Mouse (Mus musculus) gastrocnemius, adult 8-10 months (tissue): Measurements from ENCODE around the gene Lrfn2. TPM values are rescaled to one million over a fixed set of nuclear protein-coding genes. Genes with fewer than 3 reads are reported as not detected.

Experiments
- DNase-seq, 2 experiments: peaks; one replicate each; pipeline ENCODE4 v3.0.0; 2022; ENCODE audit warnings: low spot score in 2 of 2
- total RNA-seq, 4 experiments: library from RNA; stranded (reverse); gene quantifications; 2 replicates each; pipeline ENCODE4 v1.2.4; 2022

The Lrfn2 gene
- total RNA-seq, 4 experiments from 2014 or later = 0.09 to 0.19 (median 0.15) TPM; not detected in 1

DNA sequence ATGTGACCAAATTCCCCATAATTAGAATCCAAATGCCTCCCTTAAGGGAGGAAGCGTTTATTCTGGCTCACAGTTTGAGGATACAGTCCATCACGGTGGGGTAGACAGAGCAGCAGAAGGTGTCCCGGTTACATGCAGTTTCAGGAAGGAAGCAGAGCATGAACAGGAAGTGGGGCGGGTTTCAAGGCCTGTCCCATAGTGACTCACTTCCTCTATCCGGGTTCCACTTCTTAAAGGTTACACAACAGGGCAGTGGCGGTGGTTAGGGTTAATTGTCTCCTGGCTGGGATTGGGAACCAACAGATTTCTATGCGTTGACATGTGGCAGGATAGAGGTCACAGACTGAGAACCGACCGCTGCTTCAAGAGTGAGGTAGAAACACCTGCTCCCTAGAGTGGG is 31.6 kb downstream of the Lrfn2 start:
- DNase-seq = no peak

DNA sequence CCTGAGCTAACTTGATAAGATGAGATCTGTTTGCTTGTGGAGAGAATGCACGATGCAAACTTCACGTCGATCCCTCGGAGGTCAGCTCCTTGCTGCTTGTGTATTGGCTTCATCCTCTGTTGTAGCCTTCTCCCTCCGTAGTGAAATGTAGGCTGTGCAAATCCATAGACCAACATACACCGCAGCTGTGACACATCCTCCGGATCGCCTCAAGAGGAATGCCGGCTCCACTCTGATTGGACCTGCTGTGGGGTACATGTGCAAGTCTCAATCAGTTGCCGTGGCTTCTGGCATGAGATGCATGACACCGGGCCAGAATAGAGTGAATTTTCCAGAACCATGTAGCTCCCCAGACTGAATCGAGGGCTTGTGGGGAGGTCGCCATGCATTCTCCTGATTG is 36.1 kb downstream of the Lrfn2 start:
- no peak for DNase-seq

DNA sequence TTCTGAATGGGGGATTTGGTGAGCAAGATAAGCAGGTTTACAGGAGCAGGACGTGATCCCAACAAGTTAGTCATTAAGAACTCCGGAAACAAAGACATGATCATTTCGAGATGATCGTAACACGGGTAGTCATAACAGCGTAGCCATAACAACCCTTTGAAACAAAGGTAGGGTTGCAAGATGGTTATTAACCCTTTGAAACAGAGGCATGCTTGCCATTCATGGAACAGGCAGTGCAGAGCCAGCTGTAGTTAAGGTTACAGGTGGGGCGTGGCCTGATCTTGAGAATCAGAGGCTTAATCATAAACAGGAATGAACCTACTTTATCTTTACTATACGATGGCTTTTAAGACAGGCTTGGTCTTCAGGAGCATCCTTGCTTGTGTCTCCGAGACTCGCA is 39.1 kb downstream of the Lrfn2 start:
- DNase-seq = no peak

DNA sequence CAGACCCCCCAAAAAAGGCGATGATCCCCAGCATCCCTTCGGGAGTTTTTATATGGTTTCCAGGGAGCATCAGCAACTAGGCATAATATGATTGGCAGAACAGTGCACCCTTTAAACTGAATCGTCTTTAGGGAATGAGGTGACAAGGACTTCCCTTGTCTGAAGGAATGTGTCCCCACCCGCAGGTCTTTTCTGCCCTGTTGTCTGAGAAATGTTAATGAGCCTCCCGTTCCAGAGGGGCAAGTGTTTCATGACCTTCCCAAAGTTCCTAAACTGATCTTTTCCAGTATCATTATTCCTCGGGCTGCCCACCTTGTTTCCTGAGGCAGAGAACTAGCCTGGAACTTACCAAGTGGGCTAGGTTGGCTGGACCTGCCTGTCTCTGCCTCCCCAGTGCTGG is 40.7 kb downstream of the Lrfn2 start:
- DNase-seq = no peak

DNA sequence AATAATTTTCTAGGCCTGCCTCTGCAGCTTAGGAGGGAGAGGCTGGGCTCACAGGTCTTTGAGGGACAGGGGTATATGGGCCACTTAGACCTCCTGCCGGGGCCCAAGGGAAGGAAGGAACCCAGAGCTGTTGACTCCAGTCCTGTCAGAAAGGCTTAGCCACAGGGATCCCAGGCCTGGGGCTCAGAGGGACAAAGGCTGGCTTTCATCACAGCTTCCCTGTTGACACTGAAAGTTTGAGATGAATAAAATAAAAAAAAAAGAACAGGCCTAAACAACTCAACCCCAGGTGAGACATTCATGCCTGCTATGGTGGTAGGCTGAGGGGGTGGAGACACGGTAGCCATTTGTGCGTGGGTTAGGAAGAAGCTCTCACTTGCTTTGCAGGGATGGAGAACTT is 41.2 kb downstream of the Lrfn2 start:
- DNase-seq = no peak

DNA sequence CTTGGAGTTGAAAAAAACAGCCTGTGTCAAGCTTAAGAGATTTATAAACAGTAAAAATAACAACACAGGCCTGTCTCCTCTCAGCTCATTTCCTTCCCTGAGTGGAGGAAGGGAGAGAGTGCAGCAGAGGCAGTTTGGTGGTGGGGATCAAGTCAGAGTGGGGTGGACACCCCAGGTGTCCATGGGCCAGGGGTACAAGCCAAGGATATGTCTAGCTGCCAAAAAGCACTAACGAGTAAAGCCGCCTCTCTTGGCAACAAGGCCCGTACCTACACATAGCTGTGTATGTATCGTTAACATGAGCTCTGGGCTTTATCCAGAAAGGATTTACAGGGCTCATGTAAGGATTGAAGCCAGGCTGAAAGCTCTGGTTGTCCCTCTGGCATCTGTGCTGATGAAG is 42.9 kb downstream of the Lrfn2 start:
- DNase-seq = no peak

DNA sequence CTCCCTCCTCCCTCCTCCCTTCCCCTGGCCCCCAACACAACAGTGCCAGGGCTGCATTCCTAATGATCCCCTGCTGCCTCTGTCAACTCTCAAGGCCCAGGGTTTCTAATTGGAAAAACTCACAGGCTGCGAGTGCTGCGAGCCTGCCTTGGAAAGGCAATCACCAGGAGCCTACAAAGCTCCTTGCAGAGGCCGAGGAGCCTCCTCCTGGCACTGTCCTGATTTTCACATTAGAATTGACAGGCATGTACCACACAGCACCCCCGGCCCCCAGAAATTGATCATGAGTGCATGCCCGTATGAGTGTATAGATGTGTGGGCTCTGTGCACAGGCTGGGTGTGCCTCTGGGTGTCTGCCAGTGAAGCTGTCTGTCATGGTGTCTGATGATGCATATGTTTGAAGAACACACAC is 44.4 kb downstream of the Lrfn2 start:
- no peak for DNase-seq

DNA sequence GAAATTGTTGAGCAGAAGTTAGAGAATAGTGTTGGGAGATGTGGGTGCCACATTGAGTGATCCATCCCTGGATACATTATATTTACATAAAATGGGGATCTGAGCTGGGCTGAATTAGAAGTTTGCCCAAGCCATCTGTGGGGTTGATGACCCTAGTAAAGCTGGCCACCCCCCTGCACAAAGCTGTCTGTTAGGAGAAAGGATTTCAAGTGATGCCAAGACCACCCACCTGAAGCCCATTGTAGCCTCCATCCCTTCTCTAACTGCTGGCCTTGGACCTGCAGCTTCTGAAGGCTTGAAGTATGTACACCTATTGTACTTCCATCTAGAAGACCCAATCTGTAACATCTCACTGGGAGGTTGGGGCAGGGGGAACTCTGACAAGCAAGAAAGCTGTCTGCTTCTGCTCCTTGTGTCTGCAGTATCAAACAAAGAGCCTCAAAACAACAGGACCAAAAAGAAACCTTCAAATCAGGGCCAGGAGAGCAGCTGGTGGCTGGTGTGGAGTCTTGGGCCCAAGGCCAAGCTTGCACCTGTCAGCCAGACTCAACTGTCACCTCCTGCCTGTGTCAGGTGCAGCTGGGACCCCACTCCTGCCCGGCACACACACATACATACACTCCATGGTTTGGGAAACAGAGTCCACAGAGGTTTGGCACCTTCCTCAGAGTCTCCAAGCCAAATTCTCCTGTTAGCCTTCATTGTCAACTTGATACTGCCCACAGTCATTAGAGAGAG is 63.2 kb downstream of the Lrfn2 start:
- DNase-seq = no peak

DNA sequence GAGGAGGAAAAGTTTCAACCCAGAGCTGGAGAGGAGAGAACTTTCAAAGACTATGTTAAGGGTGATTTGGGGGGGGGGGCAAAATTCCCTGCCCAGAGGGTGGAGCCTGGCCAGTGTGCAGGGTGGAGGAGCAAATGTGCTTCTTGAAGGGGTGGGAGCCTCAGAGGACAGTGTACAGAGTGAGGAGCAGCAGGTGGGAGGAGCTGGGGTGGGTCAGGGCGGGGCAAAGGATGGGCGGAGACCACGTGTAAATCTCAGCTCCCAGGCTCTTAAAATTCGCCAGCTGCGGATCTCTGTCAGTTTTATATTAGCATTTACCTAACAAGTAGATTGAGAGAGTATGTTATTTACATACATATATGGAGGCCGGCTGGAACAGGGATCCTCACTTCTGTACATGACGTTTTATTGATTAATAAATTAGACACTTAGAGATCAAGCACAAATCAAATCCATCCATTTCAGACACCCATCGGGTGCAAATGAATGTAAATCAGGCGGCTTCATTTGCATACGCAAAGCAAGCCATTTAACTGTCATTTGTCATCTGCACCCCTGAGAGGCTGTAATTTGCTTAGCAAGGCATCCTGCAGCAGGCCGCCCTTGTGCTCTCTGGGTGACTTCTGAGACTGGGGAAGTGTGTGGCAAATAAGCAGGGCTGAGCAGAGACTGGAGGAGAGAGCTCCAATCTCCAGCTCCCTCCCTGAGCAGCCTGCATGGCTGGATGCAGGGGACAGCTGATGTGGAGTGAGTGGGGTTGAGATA is 67.5 kb downstream of the Lrfn2 start:
- no peak for DNase-seq

DNA sequence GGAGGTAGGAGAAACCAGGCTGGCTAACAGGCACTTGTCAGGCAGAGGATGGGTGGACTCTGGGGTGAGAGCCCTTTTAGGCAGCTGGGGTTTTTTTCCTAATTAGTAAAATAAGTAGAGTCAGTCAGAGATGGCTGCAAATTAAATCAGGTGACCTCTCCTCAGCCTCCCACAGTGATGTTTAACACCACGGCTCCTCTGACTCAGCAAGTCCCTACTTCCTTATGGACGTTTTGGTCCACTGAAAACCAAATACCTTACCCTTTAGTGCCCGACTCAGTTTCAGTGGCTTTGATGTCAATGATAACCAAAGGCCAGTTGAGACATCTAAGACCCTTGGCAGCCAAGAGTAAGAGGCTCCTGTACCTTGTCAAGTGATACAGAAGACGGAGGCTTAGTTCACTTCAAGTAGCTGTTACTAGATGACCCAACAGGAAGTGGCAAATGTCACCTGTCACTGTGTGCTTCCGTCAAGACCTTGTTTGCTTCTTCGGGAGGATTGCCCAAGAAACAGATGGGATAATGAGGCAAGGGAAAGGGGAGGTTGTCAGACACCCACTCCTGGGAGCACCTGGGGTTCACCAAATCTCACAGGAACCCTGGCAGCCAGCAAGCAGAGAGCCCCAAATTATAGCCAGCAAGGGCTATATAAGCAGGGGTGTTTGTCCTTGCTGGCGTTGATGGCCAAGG is 77.3 kb downstream of the Lrfn2 start:
- no peak for DNase-seq

DNA sequence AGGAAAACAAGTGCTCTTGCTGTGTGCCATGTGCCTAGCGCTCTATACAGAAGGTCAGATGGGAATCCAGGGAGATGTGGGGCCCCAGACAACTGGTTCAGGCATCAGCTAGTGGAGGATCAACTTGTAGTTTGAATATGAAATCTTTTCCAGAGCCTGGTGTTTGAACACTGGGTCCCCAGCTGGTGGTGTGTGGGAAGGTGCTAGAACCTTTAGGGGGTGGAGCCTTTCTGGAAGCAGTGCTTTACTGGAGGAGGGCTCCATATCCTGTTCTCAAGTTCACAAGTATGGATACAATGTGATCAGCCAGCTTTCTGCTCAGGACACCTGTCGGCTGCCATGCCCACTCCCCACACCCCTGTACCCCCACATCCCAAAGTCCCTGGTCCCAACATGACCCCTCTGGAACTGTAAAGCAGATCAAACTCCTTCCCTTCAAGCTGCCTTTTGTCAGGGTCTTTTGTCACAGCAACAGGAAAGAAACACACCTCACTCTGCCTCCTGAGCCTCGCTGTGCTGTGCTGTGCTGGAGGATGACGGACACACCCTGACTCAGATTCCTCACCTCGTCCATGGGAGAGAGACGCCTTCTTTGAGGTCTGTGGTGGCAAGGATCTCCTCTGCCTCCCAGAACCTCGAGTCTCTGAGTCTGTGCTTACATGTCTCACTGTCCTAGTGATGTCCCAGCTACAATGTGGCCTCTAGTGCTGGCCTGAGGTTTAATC is 81.9 kb downstream of the Lrfn2 start:
- no peak for DNase-seq

DNA sequence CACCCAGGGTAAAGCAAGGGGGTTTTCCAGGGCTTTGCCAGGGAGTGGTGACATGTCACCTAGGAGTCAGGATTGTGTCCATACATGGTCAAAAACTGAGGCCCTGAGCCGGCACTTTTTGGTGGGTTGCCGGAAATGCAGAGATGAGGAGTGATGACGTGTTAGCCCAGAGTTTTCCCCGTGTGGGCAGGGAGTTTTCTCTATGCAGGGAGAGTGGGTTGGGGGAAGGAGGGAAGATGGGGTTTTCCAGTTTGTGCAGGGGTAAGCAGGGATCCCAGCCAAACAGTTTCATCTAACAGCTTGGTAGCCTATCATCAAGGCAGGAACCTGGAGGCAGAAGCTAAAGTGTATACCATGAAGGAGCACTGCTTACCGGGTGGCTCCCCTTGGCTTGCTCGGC is 83.2 kb downstream of the Lrfn2 start:
- DNase-seq = no peak

DNA sequence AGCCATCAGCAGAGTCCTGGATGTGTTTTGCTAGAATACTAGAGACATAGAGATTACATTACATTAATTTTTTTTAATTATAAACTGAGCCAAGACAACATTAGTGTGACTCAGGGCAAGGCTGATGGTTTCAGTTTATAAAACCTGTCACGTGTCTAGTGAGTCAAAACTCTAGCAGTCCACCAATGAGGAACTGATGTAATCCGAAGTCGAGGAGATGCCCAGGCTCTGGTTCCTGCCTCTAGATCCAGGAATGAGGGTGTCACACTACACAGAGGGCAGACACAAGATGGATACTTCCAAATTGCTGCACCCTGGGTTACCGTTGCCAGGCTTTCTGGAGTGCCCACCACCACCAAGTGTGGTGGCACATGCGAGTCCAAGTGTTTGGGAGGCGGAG is 84.0 kb downstream of the Lrfn2 start:
- no peak for DNase-seq

DNA sequence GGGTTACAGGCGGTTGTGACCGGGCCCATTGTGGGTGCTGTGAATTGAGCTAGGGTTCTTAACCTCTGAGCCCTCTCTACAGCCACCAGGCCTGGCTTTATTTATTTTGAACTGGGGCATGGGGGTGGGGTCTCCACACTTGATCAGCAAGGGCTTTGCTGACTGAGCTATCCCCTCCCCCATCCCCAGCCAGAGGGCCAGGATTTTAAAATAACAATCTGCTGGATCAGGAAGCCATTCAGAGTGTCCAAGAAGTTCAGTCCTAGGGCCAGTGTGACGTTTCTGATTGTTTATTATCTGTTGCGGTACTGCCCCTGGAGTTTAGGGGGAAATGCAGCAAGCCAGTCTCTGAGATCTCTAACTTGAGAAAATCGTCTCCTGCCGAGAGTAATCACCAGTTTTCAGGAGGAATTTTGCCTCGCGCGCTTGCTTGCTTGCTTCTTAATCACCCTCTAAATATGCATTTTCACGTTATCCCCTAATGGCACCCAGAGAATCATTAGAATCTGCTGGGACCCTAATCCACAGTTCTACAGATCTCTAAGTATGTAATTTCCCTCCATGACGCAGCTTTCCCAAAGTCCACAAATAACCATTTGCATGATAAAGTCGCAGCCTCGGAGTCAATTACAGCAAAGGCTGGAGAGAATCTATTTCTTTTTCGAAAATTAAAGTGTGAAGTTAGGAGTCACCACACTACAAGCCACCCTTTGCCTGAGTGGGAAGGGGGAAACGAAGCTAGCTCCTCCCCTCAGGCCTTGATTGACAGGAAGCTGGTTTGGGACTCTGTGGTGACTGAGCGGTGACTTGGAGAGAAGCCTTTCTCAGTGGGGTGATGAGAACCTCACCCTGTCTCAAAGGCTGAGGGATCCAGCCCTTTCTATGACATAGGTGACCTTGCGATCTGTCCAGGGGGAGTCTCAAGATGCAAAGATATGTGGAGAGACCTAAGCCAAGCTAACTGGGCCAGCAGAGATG is 85.5 kb downstream of the Lrfn2 start:
- no peak for DNase-seq

DNA sequence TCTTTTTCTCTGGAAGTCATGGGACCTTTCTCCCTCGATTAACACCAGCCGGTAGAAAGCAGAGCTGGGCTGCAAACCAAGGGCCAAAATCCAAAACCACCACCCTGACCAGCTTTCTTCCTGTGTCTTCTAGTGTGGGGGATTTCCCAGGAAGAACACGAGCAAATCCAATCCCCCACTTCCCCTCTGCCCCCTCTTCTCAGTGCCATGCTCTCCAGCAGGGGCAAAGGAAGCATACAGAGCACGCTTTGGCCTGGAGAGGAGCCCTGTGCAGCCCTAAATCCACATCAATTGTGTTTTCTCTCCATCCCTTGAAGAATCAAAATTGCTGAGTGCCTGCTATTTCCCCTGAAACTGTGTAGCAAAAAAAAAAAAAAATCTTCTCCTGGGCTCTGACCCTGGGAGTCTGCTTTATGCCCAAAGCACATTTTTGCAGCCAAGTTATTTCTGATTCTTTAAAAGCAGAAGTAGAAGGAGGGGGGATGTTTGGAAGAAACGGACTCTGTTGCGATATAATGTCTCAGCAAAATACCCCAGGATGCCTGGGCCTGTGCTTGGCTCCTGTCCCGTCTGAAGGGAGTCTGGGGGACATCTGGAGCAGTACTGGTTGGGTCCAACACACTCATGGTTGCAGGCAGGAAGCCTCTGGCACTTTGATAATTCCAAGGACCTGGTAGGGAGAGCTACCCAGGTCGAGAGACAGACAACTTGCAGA is 86.8 kb downstream of the Lrfn2 start:
- no peak for DNase-seq

DNA sequence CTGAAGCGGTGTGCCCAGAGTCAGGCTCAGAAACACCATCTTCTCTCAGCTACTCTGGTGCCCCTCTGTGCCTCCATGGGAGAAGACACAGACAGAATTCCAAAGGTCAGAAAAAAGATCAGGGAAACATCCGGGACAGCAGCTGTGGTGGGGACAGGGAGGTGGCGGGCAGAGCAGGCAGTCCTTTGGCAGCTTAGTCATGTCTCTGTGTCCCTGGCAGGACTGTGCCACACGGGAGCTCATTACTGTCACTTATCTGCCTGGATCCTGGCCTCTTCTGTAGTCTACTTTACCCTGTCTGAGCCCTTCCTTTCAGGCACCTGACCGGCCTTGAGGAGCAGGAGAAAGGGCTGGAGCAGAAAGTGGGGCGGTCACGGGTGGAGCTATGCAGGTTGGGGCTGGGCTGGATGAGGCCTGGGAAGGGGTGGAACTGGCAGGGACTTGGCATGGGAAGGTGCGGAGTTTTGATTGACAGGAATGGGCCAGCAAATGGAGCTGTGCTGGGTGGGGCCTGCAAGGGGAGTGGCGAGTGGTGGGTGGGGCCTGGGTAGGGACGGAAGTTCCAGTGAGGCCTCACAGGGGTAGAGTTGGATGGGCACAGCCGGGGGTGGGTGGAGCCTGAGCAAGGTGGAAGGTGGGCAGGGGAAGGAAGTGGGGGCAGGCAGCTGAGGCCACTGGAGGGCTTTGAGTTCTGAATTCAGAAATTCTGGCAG is 97.5 kb downstream of the Lrfn2 start:
- no peak for DNase-seq

DNA sequence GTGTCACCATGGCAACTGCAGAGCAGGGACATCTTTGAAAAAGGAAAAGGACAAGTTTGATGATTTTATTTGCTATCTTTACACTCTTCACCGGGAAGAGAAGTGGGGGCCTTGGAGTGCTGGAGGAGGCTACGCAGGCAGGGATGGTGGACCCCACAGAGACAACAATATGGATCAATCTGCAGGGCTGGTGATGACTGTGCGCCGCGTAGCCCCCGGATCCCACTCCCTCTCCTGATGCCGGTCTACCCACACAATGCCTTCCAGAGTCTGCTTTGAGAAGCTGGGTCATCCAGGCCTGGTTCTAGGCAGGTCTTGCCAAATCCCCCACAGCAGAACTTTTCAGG is 98.1 kb downstream of the Lrfn2 start:
- DNase-seq = no peak

DNA sequence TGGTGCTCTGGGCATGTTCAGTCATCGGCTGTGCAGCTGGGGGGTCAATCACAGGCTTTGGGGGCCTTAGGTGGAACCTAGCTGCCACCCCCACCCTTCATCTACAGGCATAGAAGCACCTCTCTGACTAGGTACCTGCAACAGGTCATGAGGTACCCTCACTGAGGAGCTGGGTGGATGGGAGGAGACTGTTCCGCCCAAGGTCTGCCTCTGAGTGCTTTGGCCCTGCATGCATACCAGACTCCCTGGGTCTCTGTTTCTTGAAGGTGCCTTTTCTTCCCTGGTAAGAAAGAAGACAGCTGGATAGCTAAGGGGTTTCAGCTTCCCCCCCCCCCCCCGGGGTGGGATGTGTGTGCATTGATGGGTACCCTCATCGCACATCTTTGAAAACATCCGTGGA is 98.7 kb downstream of the Lrfn2 start:
- no peak for DNase-seq

DNA sequence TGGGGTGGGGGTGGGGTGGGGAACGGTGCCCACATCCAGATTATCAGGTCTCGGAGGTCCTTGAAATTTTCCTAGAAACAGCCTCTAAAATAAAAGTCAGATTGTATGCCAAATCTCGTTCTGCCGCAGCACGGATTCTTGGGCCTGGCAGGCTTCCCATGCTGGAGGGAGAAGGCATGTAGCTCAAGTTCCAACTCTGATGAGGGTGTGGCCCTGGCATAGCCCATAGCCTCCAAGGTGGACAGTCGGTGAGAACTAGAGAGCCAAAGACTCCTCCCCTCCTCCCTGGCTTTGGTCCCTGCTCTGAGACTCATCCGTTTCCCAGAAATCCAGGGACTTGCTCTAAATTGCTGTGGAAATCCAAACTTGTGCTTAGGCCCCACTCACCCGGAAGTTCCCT is 99.6 kb downstream of the Lrfn2 start:
- peak; percentile 3 to 24 for DNase-seq
